Mouse (Mus musculus) embryonic facial prominence, embryonic 14.5 days (tissue): Measurements from ENCODE around the gene Gm5751. TPM values are rescaled to one million over a fixed set of nuclear protein-coding genes. Genes with fewer than 3 reads are reported as not detected.
"Not testable (repeated sequence)": the region's sequence is repeated elsewhere in the genome, so short reads cannot be mapped to it uniquely, and the experiment has no call there.

Experiments used
- ATAC-seq: fragments of 200-750 bp; cut with Nextera tagmentation; 2 replicates; pipeline ENCODE4 v1.8.0; 2017; ENCODE audit warnings: low read depth, moderate number of reproducible peaks, moderate TSS enrichment
- DNase-seq: peaks from one replicate; pipeline ENCODE4 v3.0.0-alpha.2; 2015; ENCODE audit warnings: low spot score
- H3K27ac ChIP-seq: fragments of 300-500 bp; sonication (generic); replicated peaks from 2 replicates; pipeline ENCODE4 v1.5.1; 2014; ENCODE audit warnings: low read depth, mild to moderate bottlenecking, low read length, moderate library complexity
- H3K27me3 ChIP-seq: fragments of 300-500 bp; sonication (generic); replicated peaks from 2 replicates; pipeline ENCODE4 v1.6.1; 2014; ENCODE audit warnings: low read length; ENCODE audit not compliant: control insufficient read depth, insufficient read depth
- H3K36me3 ChIP-seq: fragments of 300-500 bp; sonication (generic); 2 replicates; pipeline ENCODE4 v1.6.1; 2014; ENCODE audit warnings: low read length, mixed read lengths; ENCODE audit not compliant: control insufficient read depth, insufficient read depth
- H3K4me1 ChIP-seq: fragments of 300-500 bp; sonication (generic); 2 replicates; pipeline ENCODE4 v1.6.1; 2014; ENCODE audit warnings: antibody characterized with exemption, low read length; ENCODE audit not compliant: control insufficient read depth, insufficient read depth
- H3K4me2 ChIP-seq: fragments of 300-500 bp; sonication (generic); 2 replicates; pipeline ENCODE4 v1.6.1; 2014; ENCODE audit warnings: low read depth, mild to moderate bottlenecking, low read length, moderate library complexity, mixed read lengths
- H3K4me3 ChIP-seq: fragments of 300-500 bp; sonication (generic); 2 replicates; pipeline ENCODE4 v1.5.1; 2014; ENCODE audit warnings: low read depth, mild to moderate bottlenecking, low read length
- H3K9ac ChIP-seq: fragments of 300-500 bp; sonication (generic); 2 replicates; pipeline ENCODE4 v1.6.1; 2014; ENCODE audit warnings: low read depth, mild to moderate bottlenecking, low read length, moderate library complexity, mixed read lengths
- H3K9me3 ChIP-seq: fragments of 300-500 bp; sonication (generic); 2 replicates; pipeline ENCODE4 v1.6.1; 2016; ENCODE audit warnings: low read length; ENCODE audit not compliant: control insufficient read depth
- WGBS: fragments of 180-500 bp; shearing (Covaris S2); extraction: QIAGEN DNeasy Blood & Tissue Kit; methylation state at CpG from one replicate; pipeline ENCODE4 v1.1.7; 2014; 5-methylcytosine and 5-hydroxymethylcytosine counted together
- polyA plus RNA-seq: library from polyadenylated mRNA; unstranded; fragments of >200 nt; fragmentation: Nextera tagmentation; extraction: Ambion mirVana; gene quantifications from 2 replicates; pipeline ENCODE4 v1.2.1, GENCODE M21; 2014

Gm5751 gene
- not detected in 2 replicates for polyA plus RNA-seq

- not testable (repeated sequence) for H3K4me1 ChIP-seq, H3K4me2 ChIP-seq, H3K4me3 ChIP-seq, ATAC-seq, H3K27ac ChIP-seq, H3K27me3 ChIP-seq, H3K9me3 ChIP-seq, H3K9ac ChIP-seq, H3K36me3 ChIP-seq, DNase-seq
- WGBS: 91% methylated on average over 3 of the region's 4 CpGs
Observed at GRCm38 (mm10) chrX:8873953-8874352, at the start of gene Gm5751. Gene Gm5751, plus strand, starts transcription at chrX:8874253.

DNA sequence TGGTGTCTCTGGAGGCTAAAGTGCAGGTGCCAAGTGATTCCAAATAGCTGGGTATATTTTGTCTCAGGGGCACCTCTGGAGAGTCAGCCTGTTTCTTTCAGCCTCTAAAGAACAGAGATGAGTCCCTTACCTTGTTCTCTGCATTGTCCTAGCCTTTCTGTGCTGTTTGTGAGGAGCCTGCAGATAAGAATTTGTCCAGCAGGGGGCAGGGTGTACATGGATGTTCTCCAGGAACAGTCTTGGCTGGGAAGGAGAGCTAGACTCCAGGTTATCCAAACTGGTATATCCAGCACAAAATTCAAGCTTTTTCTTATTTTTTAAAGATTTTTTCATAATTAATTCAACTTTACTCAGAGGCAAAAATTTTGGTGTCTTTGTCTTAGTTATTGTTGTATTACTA lies 42.0 kb upstream of the Gm5751 start:
- ATAC-seq (no peak), DNase-seq (peak; percentile 19)
- no peak overlapping the region for H3K4me3 ChIP-seq
- no peaks in the 10 kb centered on the region for H3K36me3 ChIP-seq
- H3K4me2 ChIP-seq: no peak overlapping the region
- no peaks in the 10 kb centered on the region for H3K9me3 ChIP-seq
- no peaks in the 10 kb centered on the region for H3K4me1 ChIP-seq
- H3K27me3 ChIP-seq: no peaks in the 10 kb centered on the region
- no peak overlapping the region for H3K9ac ChIP-seq
- no peak overlapping the region for H3K27ac ChIP-seq

GRCm38 (mm10) chrX:8843694-8844093 lies 30.4 kb upstream of the Gm5751 start, which contains the start of gene Gm6592:
Gene Gm6592, plus strand, starts transcription at chrX:8843994.
- no peaks in the 10 kb centered on the region for H3K9me3 ChIP-seq
- 54% methylated on average over 1 of the region's 1 CpGs for WGBS
- H3K4me3 ChIP-seq: no peak within 1 kb of the TSS
- no peak for DNase-seq
- no peak within 1 kb of the TSS for H3K27ac ChIP-seq
- no peaks in the 10 kb centered on the region for H3K27me3 ChIP-seq
- no peaks in the 10 kb centered on the region for H3K36me3 ChIP-seq
- H3K9ac ChIP-seq: no peak within 1 kb of the TSS
- no peak for ATAC-seq
- no peaks in the 10 kb centered on the region for H3K4me1 ChIP-seq
- H3K4me2 ChIP-seq: no peak within 1 kb of the TSS

DNA sequence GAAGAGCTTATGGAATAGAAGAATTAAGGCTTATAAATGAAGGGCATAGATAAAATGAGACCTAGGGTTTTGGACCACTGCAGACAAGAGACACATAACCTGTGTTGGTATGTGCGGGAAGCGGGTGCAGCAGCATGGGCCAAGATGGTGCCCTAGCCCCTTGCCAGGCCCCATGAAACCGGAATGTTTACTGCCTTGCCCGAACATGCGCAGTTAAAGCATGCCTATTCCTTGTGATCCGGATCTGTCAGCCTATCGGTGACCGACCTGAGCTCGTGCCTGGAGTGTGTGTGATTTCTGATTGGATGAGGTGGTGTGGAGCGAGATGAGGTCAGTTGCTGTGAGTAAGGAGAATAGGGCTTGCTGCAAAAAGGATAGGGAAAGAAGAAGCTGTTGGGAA lies 21.6 kb upstream of the Gm5751 start:
- Histone ChIP-seq H3K4me2 (no peak overlapping the region), H3K9me3 (no peaks in the 10 kb centered on the region), H3K27me3 (no peaks in the 10 kb centered on the region), H3K27ac (no peak overlapping the region), H3K36me3 (no peaks in the 10 kb centered on the region), H3K9ac (no peak overlapping the region), H3K4me1 (no peaks in the 10 kb centered on the region), H3K4me3 (no peak overlapping the region)
- 88% methylated on average over 10 of the region's 10 CpGs for WGBS
- ATAC-seq: no peak
- DNase-seq: no peak

- H3K4me2 ChIP-seq, H3K27me3 ChIP-seq, H3K9me3 ChIP-seq, H3K27ac ChIP-seq, H3K4me3 ChIP-seq, H3K9ac ChIP-seq, H3K4me1 ChIP-seq, H3K36me3 ChIP-seq: not testable (repeated sequence)
- WGBS: 3% methylated on average over 3 of the region's 3 CpGs
- ATAC-seq: peak; percentile 47; the same call in 1 of the 2 replicates
- peak; percentile 82 for DNase-seq
Observed at GRCm38 (mm10) chrX:8864331-8864730, 9.7 kb upstream of the Gm5751 start.

DNA sequence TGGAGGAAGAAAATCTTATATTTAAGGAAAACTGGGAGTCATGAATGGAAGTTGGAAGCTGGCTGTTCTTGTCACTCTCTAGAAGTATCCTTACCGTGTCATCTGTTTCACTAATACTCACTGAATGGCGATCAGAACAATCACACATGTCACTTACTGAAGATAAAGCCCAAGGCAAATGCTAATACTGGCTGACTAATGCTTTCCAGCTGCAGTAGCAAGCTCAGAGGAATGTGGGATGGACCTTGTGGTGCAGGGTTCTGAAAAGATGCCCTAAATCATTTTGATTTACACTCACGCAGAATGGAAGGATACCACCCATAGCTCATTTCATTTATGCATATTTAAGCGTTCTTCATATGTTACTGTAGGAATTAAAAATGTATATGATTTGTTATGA lies 10.3 kb downstream of the Gm5751 start:
- H3K27ac ChIP-seq: no peak overlapping the region
- H3K27me3 ChIP-seq: no peaks in the 10 kb centered on the region
- DNase-seq (no peak), ATAC-seq (no peak)
- no peak overlapping the region for H3K4me3 ChIP-seq
- WGBS: 62% methylated on average over 4 of the region's 4 CpGs
- no peak overlapping the region for H3K9ac ChIP-seq
- H3K4me1 ChIP-seq: no peaks in the 10 kb centered on the region
- H3K4me2 ChIP-seq: no peak overlapping the region
- no peaks in the 10 kb centered on the region for H3K9me3 ChIP-seq
- H3K36me3 ChIP-seq: no peaks in the 10 kb centered on the region

DNA sequence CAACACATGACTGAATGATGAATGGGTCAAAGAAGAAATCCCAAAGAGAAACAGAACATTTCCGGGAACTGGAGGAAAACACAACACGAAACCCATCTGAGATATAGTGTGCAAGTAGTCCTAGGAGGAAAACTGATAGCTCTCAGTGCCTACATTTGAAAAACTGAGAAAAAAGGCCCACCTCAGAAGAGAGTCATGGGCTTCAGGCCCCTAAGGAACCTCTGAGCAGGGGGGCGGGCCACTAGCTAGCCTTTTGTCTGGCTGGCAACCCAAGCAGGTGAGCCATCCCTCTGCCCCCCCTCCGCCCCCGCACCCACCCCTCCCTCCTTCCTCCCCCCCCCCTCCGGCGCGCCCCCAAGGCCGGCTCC lies 17.9 kb downstream of the Gm5751 start:
- H3K9me3 ChIP-seq: no peaks in the 10 kb centered on the region
- no peaks in the 10 kb centered on the region for H3K27me3 ChIP-seq
- H3K4me1 ChIP-seq: no peaks in the 10 kb centered on the region; the same call in 1 of the 2 replicates
- peak overlapping the region; percentile 76 for H3K9ac ChIP-seq
- H3K4me2 ChIP-seq: peak overlapping the region; percentile 64
- peak overlapping the region; percentile 82; the same call in 1 of the 2 replicates for H3K27ac ChIP-seq
- WGBS: 31% methylated on average over 3 of the region's 9 CpGs
- ATAC-seq (peak; percentile 20; the same call in 1 of the 2 replicates), DNase-seq (no peak)
- H3K4me3 ChIP-seq: peak overlapping the region; percentile 57
- no peaks in the 10 kb centered on the region for H3K36me3 ChIP-seq

GRCm38 (mm10) chrX:8892343-8893155 lies 18.5 kb downstream of the Gm5751 start, which contains the start of gene B630019K06Rik:
Gene B630019K06Rik, plus strand, starts transcription at chrX:8892382.
- Histone ChIP-seq H3K4me2 (peak within 1 kb of the TSS; percentile 64), H3K27ac (peak within 1 kb of the TSS; percentile 82), H3K9me3 (no peaks in the 10 kb centered on the region), H3K36me3 (no peaks in the 10 kb centered on the region), H3K9ac (peak within 1 kb of the TSS; percentile 76), H3K27me3 (no peaks in the 10 kb centered on the region), H3K4me1 (no peaks in the 10 kb centered on the region; the same call in 1 of the 2 replicates), H3K4me3 (peak within 1 kb of the TSS; percentile 57)
- peak; percentile 95 for ATAC-seq
- 26% methylated on average over 20 of the region's 95 CpGs for WGBS
- peak; percentile 70 for DNase-seq
